In the genomic region with DNA sequence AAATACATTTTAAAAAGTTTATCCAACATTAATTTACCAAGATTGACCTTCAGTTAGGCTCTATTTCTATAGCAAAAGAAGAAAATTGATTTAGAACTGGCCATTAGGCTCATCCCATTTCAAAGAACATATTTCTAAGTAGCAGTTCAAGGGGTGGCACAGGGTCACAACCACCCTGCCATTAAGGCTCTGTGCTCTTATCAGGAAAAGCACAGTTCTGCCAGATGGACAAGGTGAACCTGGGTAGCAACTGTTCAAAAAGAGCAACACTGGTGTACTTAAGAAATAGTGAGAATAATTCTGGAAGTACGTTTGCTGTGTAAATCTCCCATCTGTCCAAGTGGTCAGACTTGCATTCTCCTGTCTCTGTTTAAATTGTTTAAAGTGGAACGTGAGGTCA, we compare ENCODE assay signal across 22 mouse cellular contexts. TPM values are rescaled to one million over a fixed set of nuclear protein-coding genes. Genes with fewer than 3 reads are reported as not detected.
A peak's percentile ranks its signal among the peaks of the same experiment; 100 is the strongest.
DNase-seq lines count a peak whose midpoint lies in the region; ATAC-seq lines count a peak whose summit lies in the region.
"Had no signal": no experiment of that assay in that cellular context is flagged by ENCODE, and none has a peak within 500 bp of the region (broad histone marks: within the 10 kb centered on the region; RNA-seq: fewer than 3 reads in every experiment).

No protein-coding gene starts in this region.

- H3K4me1 ChIP-seq in liver, embryonic 12.5 days = peaks cover 25% of the 10 kb centered on the region
- H3K4me1 ChIP-seq: embryonic facial prominence, embryonic 13.5 days; embryonic facial prominence, embryonic 15.5 days; forebrain, embryonic 10.5 days; forebrain, embryonic 12.5 days had no signal

- H3K36me3 ChIP-seq in liver, embryonic 12.5 days = no peaks in the 10 kb centered on the region
- H3K36me3 ChIP-seq: embryonic facial prominence, embryonic 13.5 days; embryonic facial prominence, embryonic 15.5 days; forebrain, embryonic 10.5 days; forebrain, embryonic 12.5 days had no signal

- no peak for DNase-seq in liver
- DNase-seq in kidney, postnatal 25 days = no peak
- DNase-seq: adrenal gland, adult 2 months; adrenal gland, postnatal 10 days; adrenal gland, postnatal 25 days; cerebellum, adult 11 months; cerebellum, adult 18-20 months; cerebellum, adult 8-10 months; cerebellum, adult 9-11 months; cerebellum, postnatal 14 days; cerebellum, postnatal 36 days; embryo, embryonic 11 days had no signal

- H3K9ac ChIP-seq in liver, embryonic 12.5 days = no peak overlapping the region
- H3K9ac ChIP-seq: embryonic facial prominence, embryonic 13.5 days; embryonic facial prominence, embryonic 15.5 days; forebrain, embryonic 12.5 days had no signal

- H3K9me3 ChIP-seq in liver, embryonic 12.5 days (replicated peaks) = no peaks in the 10 kb centered on the region
- H3K9me3 ChIP-seq: embryonic facial prominence, embryonic 13.5 days; embryonic facial prominence, embryonic 15.5 days; forebrain, embryonic 10.5 days; forebrain, embryonic 12.5 days had no signal

- H3K4me3 ChIP-seq in liver, embryonic 12.5 days = no peak overlapping the region
- H3K4me3 ChIP-seq: embryonic facial prominence, embryonic 13.5 days; embryonic facial prominence, embryonic 15.5 days; erythroblast, embryonic 14.5 days; forebrain, embryonic 10.5 days; forebrain, embryonic 12.5 days had no signal

- 65% methylated on average over 2 of the region's 2 CpGs for WGBS in liver, embryonic 12.5 days (ENCODE audit: insufficient replicate concordance)

- H3K27ac ChIP-seq in liver, embryonic 12.5 days = no peak overlapping the region
- H3K27ac ChIP-seq: embryonic facial prominence, embryonic 13.5 days; embryonic facial prominence, embryonic 15.5 days; forebrain, embryonic 10.5 days; forebrain, embryonic 12.5 days had no signal

- no peak overlapping the region for H3K4me2 ChIP-seq in liver, embryonic 12.5 days
- H3K4me2 ChIP-seq: embryonic facial prominence, embryonic 13.5 days; embryonic facial prominence, embryonic 15.5 days; forebrain, embryonic 12.5 days had no signal

- no peaks in the 10 kb centered on the region for H3K27me3 ChIP-seq in liver, embryonic 12.5 days (replicated peaks)
- H3K27me3 ChIP-seq: embryonic facial prominence, embryonic 13.5 days; embryonic facial prominence, embryonic 15.5 days; forebrain, embryonic 12.5 days had no signal

- peak; percentile 51; the same call in 1 of the 2 replicates for ATAC-seq in liver, embryonic 12.5 days
- peak; percentile 42; the same call in 1 of the 2 replicates for ATAC-seq in megakaryocyte progenitor cell, adult 5-6 weeks (replicated peaks; ENCODE audit: poor library complexity)
- peak; percentile 78 for ATAC-seq in megakaryocyte-erythroid progenitor cell, adult 5-6 weeks (replicated peaks; ENCODE audit: low FRiP score, low TSS enrichment, poor library complexity, severe bottlenecking)
- ATAC-seq: forebrain, embryonic 14.5 days; forebrain, embryonic 16.5 days had no signal

RNA-seq across cellular contexts. Expression of a gene that starts 52.1 kb away (rescaled TPM):
- polyA plus RNA-seq in liver, embryonic 12.5 days (2016; fragmentation: Nextera tagmentation; extraction: Ambion mirVana) = 4.6 and 5.2 TPM in 2 replicates
- total RNA-seq in megakaryocyte progenitor cell, adult 5-6 weeks (2015) = 3.8 and 4.2 TPM in 2 replicates
- 1.7 and 3.2 TPM in 2 replicates for total RNA-seq in megakaryocyte progenitor cell, adult 5-6 weeks (2017)
- total RNA-seq in megakaryocyte-erythroid progenitor cell, adult 5-6 weeks (2014; fragmentation: Nextera tagmentation) = 1.8 and 1.9 TPM in 2 replicates
- total RNA-seq in megakaryocyte-erythroid progenitor cell, adult 5-6 weeks (2017) = 4.4 and 6.3 TPM in 2 replicates
